Mouse (Mus musculus) CD4-positive, CD25-positive, alpha-beta regulatory T cell, adult 2 months (primary cell): ENCODE data around the gene Ano4.
"Not testable (repeated sequence)": the region's sequence is repeated elsewhere in the genome, so short reads cannot be mapped to it uniquely, and the experiment has no call there.

ENCODE experiments used
- DNase-seq: peaks from one replicate; pipeline ENCODE4 v3.0.0-alpha.2; 2012; ENCODE audit warnings: low read depth, low spot score

The Ano4 gene

GRCm38 (mm10) chr10:89149166-89149565 is 195.4 kb downstream of the Ano4 start:
- DNase-seq, result no peak

- no peak for DNase-seq
Observed at GRCm38 (mm10) chr10:89121391-89121790, 223.2 kb downstream of the Ano4 start.

- DNase-seq, result no peak
Observed at GRCm38 (mm10) chr10:89114381-89114780, 230.2 kb downstream of the Ano4 start.

- DNase-seq, result no peak
Observed at GRCm38 (mm10) chr10:89111466-89111865, 233.1 kb downstream of the Ano4 start.

- DNase-seq, result no peak
Observed at GRCm38 (mm10) chr10:89110917-89111316, 233.6 kb downstream of the Ano4 start.

GRCm38 (mm10) chr10:89103594-89103993 is 241.0 kb downstream of the Ano4 start:
- no peak for DNase-seq

- DNase-seq, result no peak
Observed at GRCm38 (mm10) chr10:89102025-89102424, 242.5 kb downstream of the Ano4 start.

GRCm38 (mm10) chr10:89098183-89098582 is 246.4 kb downstream of the Ano4 start:
- no peak for DNase-seq

GRCm38 (mm10) chr10:89092350-89093040 is 252.1 kb downstream of the Ano4 start:
- DNase-seq, result no peak

- no peak for DNase-seq
Observed at GRCm38 (mm10) chr10:89077447-89077846, 267.1 kb downstream of the Ano4 start.

- no peak for DNase-seq
Observed at GRCm38 (mm10) chr10:89055891-89056290, 288.7 kb downstream of the Ano4 start.

- DNase-seq, result not testable (repeated sequence)
Observed at GRCm38 (mm10) chr10:89044921-89045320, 299.6 kb downstream of the Ano4 start.

- DNase-seq, result no peak
Observed at GRCm38 (mm10) chr10:89044166-89044565, 300.4 kb downstream of the Ano4 start.

GRCm38 (mm10) chr10:89018926-89019325 is 325.6 kb downstream of the Ano4 start:
- no peak for DNase-seq

- DNase-seq, result no peak
Observed at GRCm38 (mm10) chr10:89008303-89008702, 336.3 kb downstream of the Ano4 start.

GRCm38 (mm10) chr10:89004518-89004917 is 340.0 kb downstream of the Ano4 start:
- DNase-seq, result no peak

GRCm38 (mm10) chr10:88986925-88987324 is 357.6 kb downstream of the Ano4 start:
- DNase-seq, result no peak

GRCm38 (mm10) chr10:88983444-88983843 is 361.1 kb downstream of the Ano4 start:
- DNase-seq, result peak; percentile 4

GRCm38 (mm10) chr10:88979451-88979850 is 365.1 kb downstream of the Ano4 start:
- DNase-seq, result no peak

- DNase-seq, result no peak
Observed at GRCm38 (mm10) chr10:88978932-88979331, 365.6 kb downstream of the Ano4 start.

GRCm38 (mm10) chr10:88970951-88971725 is 373.4 kb downstream of the Ano4 start:
- no peak for DNase-seq

GRCm38 (mm10) chr10:88968586-88968985 is 376.0 kb downstream of the Ano4 start:
- DNase-seq, result no peak

GRCm38 (mm10) chr10:88960791-88961190 is 383.8 kb downstream of the Ano4 start:
- DNase-seq, result no peak
